Mouse (Mus musculus) liver, adult 2 months (tissue): Measurements from ENCODE around the gene Cct2. TPM values are rescaled to one million over a fixed set of nuclear protein-coding genes. Genes with fewer than 3 reads are reported as not detected.
"Not testable (repeated sequence)": the region's sequence is repeated elsewhere in the genome, so short reads cannot be mapped to it uniquely, and the experiment has no call there.

Experiments
- DNase-seq: peaks from one replicate; pipeline ENCODE4 v3.0.0-alpha.2; 2011; ENCODE audit warnings: low read depth, low spot score; ENCODE audit errors: extremely low read depth
- H3K27ac ChIP-seq: fragments of 200-500 bp; replicated peaks from 2 replicates; pipeline ENCODE4 v1.5.1; 2012; ENCODE audit warnings: low read depth, mild to moderate bottlenecking, control low read depth, inconsistent platforms, low read length; ENCODE audit not compliant: insufficient read depth
- H3K27me3 ChIP-seq: fragments of 200-500 bp; 2 replicates; pipeline ENCODE4 v1.6.1; 2012; ENCODE audit warnings: mild to moderate bottlenecking, moderate library complexity, low read length, inconsistent platforms; ENCODE audit not compliant: control insufficient read depth, insufficient read depth
- H3K36me3 ChIP-seq: fragments of 200-500 bp; 2 replicates; pipeline ENCODE4 v1.6.1; 2012; ENCODE audit warnings: low read length, inconsistent platforms; ENCODE audit not compliant: control insufficient read depth, insufficient read depth
- H3K4me1 ChIP-seq: fragments of 200-500 bp; 2 replicates; pipeline ENCODE4 v1.6.1; 2011; ENCODE audit warnings: low read length; ENCODE audit not compliant: control insufficient read depth, insufficient read depth
- H3K4me3 ChIP-seq: fragments of 200-500 bp; 2 replicates; pipeline ENCODE4 v1.5.1; 2011; ENCODE audit warnings: low read depth, mild to moderate bottlenecking, control low read depth, low read length, moderate library complexity; ENCODE audit not compliant: insufficient read depth
- H3K79me2 ChIP-seq: fragments of 200-500 bp; 2 replicates; pipeline ENCODE4 v1.6.1; 2012; ENCODE audit warnings: inconsistent platforms, mild to moderate bottlenecking, low read length, moderate library complexity; ENCODE audit not compliant: control insufficient read depth, insufficient read depth
- H3K9ac ChIP-seq: fragments of 200-500 bp; 2 replicates; pipeline ENCODE4 v1.6.1; 2012; ENCODE audit warnings: low read depth, mild to moderate bottlenecking, control low read depth, inconsistent platforms, low read length
- CTCF ChIP-seq: fragments of 200-500 bp; IDR thresholded peaks from 2 replicates; pipeline ENCODE4 v1.5.1; 2011; ENCODE audit warnings: low read depth, low read length, control low read depth
- POLR2A ChIP-seq: fragments of 200-500 bp; IDR thresholded peaks from 2 replicates; pipeline ENCODE4 v1.6.1; 2011; ENCODE audit warnings: low read length, control low read depth; ENCODE audit not compliant: insufficient read depth; ENCODE audit errors: extremely low read depth
- WGBS: fragments of 180-500 bp; shearing (Covaris S2); methylation state at CpG from one replicate; pipeline ENCODE4 v1.1.7; 2018; 5-methylcytosine and 5-hydroxymethylcytosine counted together
- polyA plus RNA-seq: library from polyadenylated mRNA; depleted of rRNA; stranded (reverse); fragments of >200 nt; gene quantifications from 2 replicates; pipeline ENCODE4 v1.2.3, GENCODE M21; 2012
- total RNA-seq: library from RNA; depleted of rRNA; stranded (reverse); fragments of >200 nt; gene quantifications from 2 replicates; pipeline ENCODE4 v1.2.3, GENCODE M21; 2014

Cct2 gene
- total and polyA plus RNA-seq, 2 experiments, result 36.6 to 114 TPM

- TF ChIP-seq CTCF (no peak), POLR2A (no peak)
- Histone ChIP-seq H3K36me3 (peaks cover 40% of the 10 kb centered on the region), H3K27ac (no peak overlapping the region), H3K4me1 (no peaks in the 10 kb centered on the region), H3K4me3 (no peak overlapping the region), H3K79me2 (no peaks in the 10 kb centered on the region), H3K27me3 (no peaks in the 10 kb centered on the region), H3K9ac (no peak overlapping the region)
- DNase-seq, result no peak
- 90% methylated on average over 4 of the region's 4 CpGs for WGBS
Observed at GRCm38 (mm10) chr10:117049253-117049652, 14.4 kb downstream of the Cct2 start.

- Histone ChIP-seq H3K27me3 (no peaks in the 10 kb centered on the region), H3K27ac (no peak within 1 kb of the TSS), H3K9ac (no peak within 1 kb of the TSS), H3K79me2 (no peaks in the 10 kb centered on the region), H3K4me1 (peaks cover 3% of the 10 kb centered on the region; the same call in 1 of the 2 replicates), H3K36me3 (peaks cover 8% of the 10 kb centered on the region), H3K4me3 (no peak within 1 kb of the TSS)
- WGBS, result 52% methylated on average over 40 of the region's 40 CpGs
- no peak for DNase-seq
- TF ChIP-seq POLR2A (no peak), CTCF (no peak)
Observed at GRCm38 (mm10) chr10:117045175-117046056, 18.2 kb downstream of the Cct2 start, which contains the start of gene Lrrc10. Lrrc10 (plus strand) TSS chr10:117045341.

GRCm38 (mm10) chr10:117043497-117044166 is 20.0 kb downstream of the Cct2 start:
- not testable (repeated sequence) for H3K27ac ChIP-seq, H3K4me3 ChIP-seq, H3K36me3 ChIP-seq, H3K27me3 ChIP-seq, H3K9ac ChIP-seq, H3K79me2 ChIP-seq, H3K4me1 ChIP-seq
- DNase-seq, result peak; percentile 47
- 24% methylated on average over 16 of the region's 16 CpGs for WGBS

- Histone ChIP-seq H3K4me1 (peaks cover 3% of the 10 kb centered on the region; the same call in 1 of the 2 replicates), H3K4me3 (no peak overlapping the region), H3K27ac (no peak overlapping the region), H3K27me3 (no peaks in the 10 kb centered on the region), H3K79me2 (no peaks in the 10 kb centered on the region), H3K36me3 (no peaks in the 10 kb centered on the region), H3K9ac (no peak overlapping the region)
- WGBS, result 83% methylated on average over 14 of the region's 14 CpGs
- TF ChIP-seq CTCF (no peak), POLR2A (no peak)
- no peak for DNase-seq
Observed at GRCm38 (mm10) chr10:117042295-117042694, 21.3 kb downstream of the Cct2 start.

DNA sequence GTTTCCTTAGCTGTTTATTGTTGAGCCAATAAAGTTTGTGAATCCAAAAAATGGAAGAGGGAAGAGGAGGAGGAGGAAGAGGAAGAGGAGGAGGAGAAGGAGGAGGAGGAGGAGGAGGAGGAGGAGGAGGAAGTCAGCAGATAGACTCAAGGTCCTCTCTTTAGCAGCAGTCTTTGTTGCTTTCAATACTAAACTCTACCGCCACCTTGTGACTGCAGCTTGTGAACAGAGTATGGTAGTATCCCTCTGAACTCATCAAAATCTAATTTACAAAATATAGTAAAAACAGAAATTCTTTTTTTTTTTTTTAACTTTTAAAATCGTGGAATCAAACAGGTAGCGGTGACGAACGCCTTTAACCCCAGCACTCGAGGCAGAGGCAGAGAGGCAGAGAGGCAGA is 23.3 kb downstream of the Cct2 start:
- Histone ChIP-seq H3K9ac (no peak overlapping the region), H3K4me3 (no peak overlapping the region), H3K36me3 (no peaks in the 10 kb centered on the region), H3K27ac (no peak overlapping the region), H3K4me1 (peaks cover 3% of the 10 kb centered on the region; the same call in 1 of the 2 replicates), H3K79me2 (no peaks in the 10 kb centered on the region), H3K27me3 (no peaks in the 10 kb centered on the region)
- no peak for DNase-seq
- WGBS, result 60% methylated on average over 6 of the region's 6 CpGs
- no peak for TF ChIP-seq POLR2A
- no peak for TF ChIP-seq CTCF

DNA sequence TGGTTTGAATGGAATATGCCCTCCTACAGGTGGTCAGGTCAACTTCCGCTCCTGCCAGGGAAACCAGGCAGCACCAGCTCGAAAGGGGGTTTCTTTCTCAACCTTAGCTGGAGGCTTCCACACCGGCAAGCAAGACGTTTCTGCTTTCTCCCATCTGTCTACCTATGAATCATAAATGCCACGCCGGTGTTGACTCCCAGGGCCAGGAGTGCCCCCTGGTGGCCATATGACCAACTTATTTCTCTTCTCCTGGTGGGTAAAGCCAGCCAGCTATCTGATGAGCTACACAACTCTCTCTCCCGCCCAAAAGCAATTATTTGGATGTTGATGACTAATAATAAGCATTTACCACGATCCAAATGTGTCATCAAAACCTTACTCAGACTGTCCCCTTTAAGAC is 29.8 kb downstream of the Cct2 start:
- H3K36me3 ChIP-seq, result no peaks in the 10 kb centered on the region
- peak; percentile 89 for TF ChIP-seq CTCF
- no peak for TF ChIP-seq POLR2A
- no peak overlapping the region for H3K27ac ChIP-seq
- no peaks in the 10 kb centered on the region for H3K4me1 ChIP-seq
- no peaks in the 10 kb centered on the region for H3K27me3 ChIP-seq
- H3K9ac ChIP-seq, result no peak overlapping the region
- H3K79me2 ChIP-seq, result no peaks in the 10 kb centered on the region
- 28% methylated on average over 8 of the region's 8 CpGs for WGBS
- peak; percentile 38 for DNase-seq
- no peak overlapping the region for H3K4me3 ChIP-seq
